Mouse (Mus musculus): Measurements from ENCODE around the gene Srsf7.

Gene Srsf7

DNA sequence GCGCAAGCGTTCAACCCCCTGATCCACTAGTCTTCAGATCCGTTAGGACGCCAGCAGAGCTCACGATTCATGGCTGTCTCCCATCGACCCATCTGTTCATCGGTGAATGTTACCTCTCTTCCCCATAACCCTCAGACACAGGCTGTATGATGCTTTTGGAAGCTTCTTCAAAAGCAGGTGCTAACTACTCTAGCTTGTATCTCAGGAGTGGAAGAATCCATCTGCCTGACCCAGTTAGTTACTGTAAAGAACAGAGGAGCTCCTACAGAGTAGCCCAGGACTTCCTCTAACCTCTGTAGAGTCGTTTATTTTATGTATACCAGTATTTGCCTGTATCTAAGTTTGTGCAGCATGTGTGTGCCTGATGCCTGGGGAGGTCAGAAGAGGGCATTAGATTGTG, 50.2 kb downstream of the Srsf7 start:
- no peak for DNase-seq (ENCODE audit: low spot score)

DNA sequence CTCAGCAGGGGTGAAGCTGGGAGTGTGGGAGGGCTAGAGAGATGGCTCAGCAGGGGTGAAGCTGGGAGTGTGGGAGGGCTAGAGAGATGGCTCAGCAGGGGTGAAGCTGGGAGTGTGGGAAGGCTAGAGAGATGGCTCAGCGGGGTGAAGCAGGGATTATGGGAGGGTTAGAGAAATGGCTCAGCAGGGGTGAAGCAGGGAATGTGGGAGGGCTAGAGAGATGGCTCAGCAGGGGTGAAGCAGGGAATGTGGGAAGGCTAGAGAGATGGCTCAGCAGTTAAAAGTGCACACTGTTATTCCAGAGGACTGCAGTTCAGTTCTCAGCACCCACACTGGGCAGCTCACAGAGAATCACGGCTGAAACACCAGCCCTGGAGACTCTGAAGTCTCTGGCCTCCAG, 53.5 kb downstream of the Srsf7 start:
- no peak for DNase-seq (ENCODE audit: low spot score)

DNA sequence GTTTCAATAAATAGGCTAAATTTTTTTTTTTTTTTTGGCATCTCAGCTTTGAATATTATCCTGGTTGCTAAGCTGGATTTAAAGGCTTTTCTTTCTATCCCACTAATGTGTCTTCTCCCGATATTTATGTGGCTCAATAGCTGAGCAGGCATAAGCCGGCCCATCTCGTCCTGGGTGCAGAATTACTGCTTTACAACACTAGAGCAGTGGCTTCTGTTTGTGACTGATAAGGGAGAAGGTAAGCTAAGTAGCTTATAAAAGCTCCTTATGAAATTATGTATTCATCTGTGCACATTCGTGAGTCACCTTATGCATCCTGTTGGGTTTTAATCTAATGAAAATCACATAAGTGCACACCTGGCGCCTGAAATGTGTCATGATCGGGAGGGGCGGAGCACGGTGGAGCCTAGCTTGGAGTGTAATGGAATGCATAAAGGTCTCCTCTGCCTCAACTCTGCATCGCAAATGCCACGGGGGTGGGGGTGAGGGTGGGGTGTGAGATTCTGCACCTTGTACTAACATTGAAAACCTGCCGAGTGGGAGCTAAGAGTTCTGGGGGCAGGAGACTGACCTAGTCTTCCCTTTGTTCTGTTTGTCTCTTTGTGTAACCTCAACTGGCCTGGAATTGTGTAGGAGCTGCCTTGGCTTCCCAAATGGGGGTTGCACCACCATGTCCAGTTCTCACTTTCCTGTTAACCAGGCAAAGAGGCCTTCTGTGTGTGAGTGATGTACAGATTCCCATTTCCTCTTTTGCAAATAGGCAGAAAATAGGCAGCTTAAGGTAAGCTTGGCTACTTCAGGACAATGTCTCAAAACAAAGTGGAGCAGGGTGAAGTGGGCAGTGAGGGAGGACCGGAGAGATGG, 54.1 kb downstream of the Srsf7 start:
- no peak for DNase-seq (ENCODE audit: low spot score)

DNA sequence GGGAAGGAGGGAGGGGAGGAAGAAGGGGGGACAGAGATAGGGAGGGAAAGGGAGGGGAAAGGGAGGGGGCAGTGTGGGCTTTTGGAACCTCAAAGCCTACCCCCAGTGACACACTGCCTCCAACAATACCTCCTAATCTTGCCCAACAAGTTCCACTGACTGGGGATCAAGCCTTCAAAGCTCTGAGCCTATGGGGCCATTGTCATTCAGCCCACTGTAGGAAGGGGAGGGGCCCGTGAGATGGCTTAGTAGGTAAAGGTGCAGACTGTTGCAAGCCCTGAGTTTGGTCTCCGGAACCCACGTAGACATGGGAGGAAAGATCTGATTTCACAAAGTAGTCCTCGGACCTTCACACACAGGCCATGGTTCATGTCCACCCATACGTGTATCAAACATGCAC, 55.8 kb downstream of the Srsf7 start:
- no peak for DNase-seq (ENCODE audit: low spot score)

Measured in lung, postnatal 25 days (tissue).